Comparison of ENCODE assay signal across 8 mouse cellular contexts in the genomic region with DNA sequence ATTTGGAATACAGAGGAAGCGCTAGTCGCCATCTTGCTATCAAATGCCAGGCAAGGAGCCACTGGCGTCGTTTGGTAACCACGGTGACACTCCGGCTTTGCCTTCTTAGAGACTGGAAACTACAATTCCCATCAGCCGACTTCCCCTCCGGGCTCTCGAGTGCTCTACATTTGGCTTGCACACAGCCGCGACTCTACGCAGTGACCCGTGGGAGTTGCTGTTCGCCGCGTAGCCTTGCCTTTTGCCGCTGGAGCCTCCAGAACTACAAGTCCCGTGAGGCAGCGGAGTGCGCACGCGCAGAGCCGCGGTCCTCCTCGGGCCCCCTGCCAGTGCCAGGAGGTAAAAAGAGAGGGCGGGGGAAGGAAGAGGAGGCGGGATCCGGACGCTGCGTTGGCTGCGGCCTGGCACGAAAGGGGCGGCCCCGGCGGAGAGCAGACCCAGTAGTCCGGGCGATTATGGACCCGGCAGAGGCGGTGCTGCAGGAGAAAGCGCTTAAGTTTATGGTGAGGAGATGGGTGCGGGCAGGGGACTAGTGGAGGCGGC. TPM values are rescaled to one million over a fixed set of nuclear protein-coding genes. Genes with fewer than 3 reads are reported as not detected.
DNase-seq lines count a peak whose midpoint lies in the region; ATAC-seq lines count a peak whose summit lies in the region.

A gene (plus strand): TSS at position 351 of the 543 bp plus-strand sequence.

- peak within 1 kb of the TSS; percentile 79 for H3K4me3 ChIP-seq in hindbrain, embryonic 16.5 days (ENCODE audit: low read length)
- peak within 1 kb of the TSS; percentile 65 for H3K4me3 ChIP-seq in macrophage (ENCODE audit: inconsistent target)

- peaks cover 11% of the 10 kb centered on the region; the same call in 1 of the 2 replicates for H3K79me2 ChIP-seq in macrophage (ENCODE audit: inconsistent target)

- H3K27ac ChIP-seq in hindbrain, embryonic 16.5 days (ENCODE audit: low read depth, low read length), result peak within 1 kb of the TSS; percentile 98
- 0 out of 2 replicates have a peak within 1 kb of the TSS, but pooled peaks have one; percentile 7 for H3K27ac ChIP-seq in macrophage

- DNase-seq in WW6 (ENCODE audit: low read depth, low spot score), result peak; percentile 99
- peak; percentile 100 for DNase-seq in cerebellum, postnatal 4 days (ENCODE audit: low spot score in 2 of 2)
- DNase-seq in gastrocnemius, adult 18-20 months (ENCODE audit: low spot score), result peak; percentile 100
- peak; percentile 100 for DNase-seq in left cerebral cortex, adult 18-20 months (ENCODE audit: low spot score in 2 of 2)
- DNase-seq in right cerebral cortex, adult 18-20 months, result peak; percentile 100
- peak; percentile 98 for DNase-seq in urinary bladder, postnatal 10 days (ENCODE audit: low spot score)

- under 1% methylated on average over 42 of the region's 42 CpGs for WGBS in hindbrain, embryonic 16.5 days
- WGBS in macrophage (ENCODE audit: missing documents), result 1% methylated on average over 42 of the region's 42 CpGs

- H3K4me1 ChIP-seq in hindbrain, embryonic 16.5 days (ENCODE audit: control insufficient read depth, insufficient read depth, low read depth, low read length), result peaks cover 7% of the 10 kb centered on the region

- ATAC-seq in hindbrain, embryonic 16.5 days, result peak; percentile 99

- no peaks in the 10 kb centered on the region for H3K27me3 ChIP-seq in hindbrain, embryonic 16.5 days (replicated peaks; ENCODE audit: control insufficient read depth, insufficient read depth, low read length)

- H3K9me3 ChIP-seq in hindbrain, embryonic 16.5 days (ENCODE audit: control insufficient read depth, low read length), result no peaks in the 10 kb centered on the region

- peak within 1 kb of the TSS; percentile 83 for H3K4me2 ChIP-seq in hindbrain, embryonic 16.5 days (ENCODE audit: low read length)

- H3K9ac ChIP-seq in hindbrain, embryonic 16.5 days (ENCODE audit: low read depth, low read length), result peak within 1 kb of the TSS; percentile 91

- peaks cover 2% of the 10 kb centered on the region; the same call in 1 of the 2 replicates for H3K36me3 ChIP-seq in hindbrain, embryonic 16.5 days (ENCODE audit: control insufficient read depth, insufficient read depth, low read length)
- H3K36me3 ChIP-seq in macrophage (ENCODE audit: inconsistent target), result no peaks in the 10 kb centered on the region

RNA-seq across cellular contexts. Expression of the gene that starts here (rescaled TPM):
- total RNA-seq in gastrocnemius, adult 18-20 months (2021), result 10 to 100 TPM; 23.8 to 28.3 TPM
- 63.4 and 69.2 TPM in 2 replicates for polyA plus RNA-seq in hindbrain, embryonic 16.5 days (2015; fragmentation: Nextera tagmentation; extraction: Ambion mirVana)
- total RNA-seq in left cerebral cortex, adult 18-20 months (2021), result 100 to 1,000 TPM; 108 to 117 TPM
- total RNA-seq in macrophage (2018; cell fraction: chromatin; rRNA removed), result 10 to 100 TPM; 37.1 to 86.5 (median 71.8) TPM
- 10 to 100 TPM in 18 of 26 experiments, 1 to 10 TPM in 8; 6.9 to 13.8 (median 11.2) TPM for total RNA-seq in macrophage (2018; cell fraction: cytosol; rRNA removed)
- total RNA-seq in macrophage (2018; cell fraction: nucleus; rRNA removed), result 10 to 100 TPM; 19.1 to 58.8 (median 40.5) TPM
- 8.7 to 11.0 TPM (median 9.0 TPM) in 3 replicates for polyA plus RNA-seq in macrophage (2018)

Comparison
In these comparisons a context has a peak if more than half of its experiments do, and no peak if none do; other contexts are left out.
1. Peak in every context shown above with its lines: DNase-seq, ATAC-seq, H3K4me3 ChIP-seq and H3K27ac ChIP-seq.